Mouse (Mus musculus) retina, embryonic 14.5 days (tissue): ENCODE data around the gene Btnl2.
A peak's percentile ranks its signal among the peaks of the same experiment; 100 is the strongest.
"Not testable (repeated sequence)": the region's sequence is repeated elsewhere in the genome, so short reads cannot be mapped to it uniquely, and the experiment has no call there.

Experiments used
- DNase-seq: peaks from one replicate; pipeline ENCODE4 v3.0.0-alpha.2; 2015; ENCODE audit warnings: low spot score

Btnl2 gene

DNA sequence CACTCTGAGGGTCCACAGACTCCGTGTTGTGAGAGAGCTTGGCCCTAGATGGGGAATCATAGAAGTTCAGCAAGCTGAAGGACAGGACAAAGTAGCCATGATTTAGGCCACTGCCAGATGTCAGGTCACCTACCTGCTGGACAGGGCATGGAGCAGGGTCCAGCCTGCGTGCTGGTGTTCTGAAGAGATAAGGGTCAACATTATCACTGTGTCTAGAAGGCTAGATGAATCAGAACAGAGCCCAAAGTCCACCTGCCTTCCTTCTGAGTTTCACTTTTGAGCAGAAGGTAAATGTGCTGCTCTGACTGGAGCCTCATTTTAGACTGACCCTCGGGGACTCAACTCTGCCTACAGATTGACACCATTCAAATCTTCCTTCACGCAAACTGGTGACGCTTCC is at the start of gene Btnl2:
Btnl2 (plus strand) TSS at position 284 of the 400 bp plus-strand sequence.
- DNase-seq = no peak

DNA sequence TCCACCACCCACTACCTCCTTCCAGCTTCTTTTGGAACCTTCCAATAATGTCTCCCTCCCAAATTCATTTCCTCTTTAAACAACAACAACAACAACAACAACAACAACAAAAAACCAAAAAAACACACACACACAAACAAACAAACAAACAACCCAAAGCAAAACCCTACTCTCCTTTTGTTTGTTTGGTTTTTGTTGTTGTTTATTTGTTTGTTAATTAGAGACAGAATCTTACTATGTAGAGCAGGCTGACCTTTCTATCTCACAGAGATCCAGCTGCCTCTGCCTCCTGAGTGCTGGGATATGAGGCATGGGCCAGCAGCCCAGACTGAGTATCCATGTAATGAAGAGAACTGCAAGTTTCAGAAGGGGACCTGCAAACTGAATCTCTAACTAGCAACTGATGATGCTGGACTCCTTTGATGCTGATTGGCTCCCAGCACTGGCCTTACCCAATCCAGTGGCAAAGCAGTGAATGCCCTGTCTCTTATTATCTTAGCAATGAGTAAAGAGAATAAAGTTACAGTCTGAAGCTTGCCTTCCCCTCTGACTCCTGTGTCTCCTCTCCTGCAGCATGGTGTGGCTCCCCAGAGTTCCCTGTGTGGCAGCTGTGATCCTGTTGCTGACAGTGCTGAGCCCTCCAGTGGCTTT is 49.1 kb upstream of the Btnl2 start, which contains the start of gene H2-Eb1:
H2-Eb1 (plus strand) TSS at position 488 of the 651 bp plus-strand sequence.
- DNase-seq = peak; percentile 83

DNA sequence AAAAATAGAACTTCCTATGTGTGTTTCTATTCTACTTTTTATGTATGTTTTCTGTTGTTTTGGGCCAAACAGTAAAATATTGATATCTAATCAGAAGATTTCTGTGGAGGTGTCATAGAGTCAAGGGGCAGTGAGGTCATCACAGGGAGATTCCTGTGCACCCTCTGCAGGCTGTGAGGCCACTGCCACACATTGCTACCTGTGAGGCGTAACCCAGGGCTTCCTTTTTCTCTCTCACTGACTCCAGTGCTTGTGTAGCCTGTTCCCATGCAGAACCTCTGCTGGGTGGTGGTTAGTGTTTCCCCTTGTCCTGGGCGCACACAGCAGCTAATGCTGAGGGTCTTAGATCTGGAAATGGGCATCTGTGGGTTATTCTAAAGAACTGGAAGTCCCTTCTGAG is 48.2 kb upstream of the Btnl2 start:
- DNase-seq = no peak

DNA sequence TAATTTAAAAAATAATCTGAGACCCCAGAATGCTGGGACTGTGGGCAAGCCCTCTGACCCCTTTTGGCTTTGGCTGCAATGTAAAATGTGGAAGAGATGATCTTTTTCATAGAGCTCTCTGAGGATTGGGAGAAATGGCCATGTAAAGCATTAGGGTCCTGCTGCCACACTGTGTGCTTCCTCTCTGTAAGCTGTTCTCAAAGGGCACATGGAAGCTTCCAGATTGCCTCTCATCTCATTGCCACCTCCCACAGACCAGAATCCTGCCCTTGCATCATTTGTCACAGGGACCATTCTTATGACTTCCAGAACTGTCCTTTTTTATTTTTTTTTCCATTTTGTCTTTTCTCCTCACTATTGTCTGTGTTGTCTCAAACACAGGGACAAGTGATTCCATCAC is 47.4 kb upstream of the Btnl2 start:
- DNase-seq = no peak

DNA sequence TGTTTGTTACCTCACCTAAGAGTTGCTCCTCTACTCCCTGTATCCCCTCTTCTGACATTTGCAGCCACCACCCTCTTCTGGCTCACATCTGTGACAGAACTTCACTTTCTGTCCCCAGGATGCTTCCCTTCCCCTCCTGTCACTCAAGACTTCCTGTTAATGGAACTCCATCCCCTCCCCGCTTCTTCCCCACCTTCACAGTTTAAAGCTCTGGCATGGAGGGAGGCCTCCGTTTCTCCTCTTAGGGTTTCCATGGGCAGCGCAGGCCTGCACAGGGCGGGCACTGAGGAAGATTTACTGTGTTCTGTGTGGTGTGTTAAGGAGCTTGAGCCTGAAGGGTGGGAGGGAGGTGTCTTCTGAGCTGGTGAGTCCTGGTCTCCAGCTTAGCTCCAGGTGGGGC is 46.5 kb upstream of the Btnl2 start:
- DNase-seq = no peak

DNA sequence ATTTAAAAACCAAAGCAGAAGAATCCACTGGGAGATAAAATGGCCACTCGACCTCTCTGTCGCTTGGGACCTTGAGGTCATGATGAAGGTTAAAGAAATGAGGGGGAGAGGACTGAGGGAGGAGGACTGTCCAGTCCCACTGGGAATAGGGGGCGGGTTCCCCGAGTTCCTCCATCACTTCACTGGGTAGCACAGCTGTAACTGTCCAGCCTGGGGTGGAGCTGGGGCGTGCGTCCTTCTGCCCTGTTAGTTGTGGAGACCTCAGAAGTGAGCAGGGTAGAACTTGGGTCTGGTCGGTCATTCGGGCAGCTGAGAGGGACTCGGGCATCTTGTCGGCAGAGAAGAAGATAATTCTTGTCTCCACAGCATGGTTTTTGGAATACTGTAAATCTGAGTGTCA is 45.4 kb upstream of the Btnl2 start:
- no peak for DNase-seq

DNA sequence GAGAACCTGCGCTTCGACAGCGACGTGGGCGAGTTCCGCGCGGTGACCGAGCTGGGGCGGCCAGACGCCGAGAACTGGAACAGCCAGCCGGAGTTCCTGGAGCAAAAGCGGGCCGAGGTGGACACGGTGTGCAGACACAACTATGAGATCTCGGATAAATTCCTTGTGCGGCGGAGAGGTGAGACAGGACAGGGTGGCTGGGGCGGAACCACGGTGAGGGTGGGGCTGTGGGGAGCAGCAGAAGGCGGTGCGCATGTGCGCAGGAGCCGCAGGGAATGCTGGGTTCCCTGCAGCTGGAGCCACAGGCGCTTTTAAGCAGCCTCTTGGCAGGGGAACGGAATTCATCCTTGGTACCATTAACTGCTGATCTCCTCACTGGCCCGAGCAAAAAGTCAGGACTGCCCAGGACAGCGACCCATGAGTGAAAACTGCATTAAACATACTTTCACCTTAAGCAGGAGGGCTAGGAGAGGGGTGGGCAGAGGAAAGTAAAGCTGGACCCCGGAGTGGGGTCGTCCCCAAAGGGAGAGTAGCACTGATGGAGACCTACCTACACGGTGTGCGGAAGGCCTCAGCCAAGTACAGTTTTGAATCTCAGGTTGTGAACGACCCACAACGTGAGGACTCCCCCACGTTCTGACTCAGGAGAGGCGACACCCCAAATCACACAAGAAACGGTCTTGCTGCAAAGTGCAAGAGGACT is 44.8 kb upstream of the Btnl2 start:
- DNase-seq = peak; percentile 48

DNA sequence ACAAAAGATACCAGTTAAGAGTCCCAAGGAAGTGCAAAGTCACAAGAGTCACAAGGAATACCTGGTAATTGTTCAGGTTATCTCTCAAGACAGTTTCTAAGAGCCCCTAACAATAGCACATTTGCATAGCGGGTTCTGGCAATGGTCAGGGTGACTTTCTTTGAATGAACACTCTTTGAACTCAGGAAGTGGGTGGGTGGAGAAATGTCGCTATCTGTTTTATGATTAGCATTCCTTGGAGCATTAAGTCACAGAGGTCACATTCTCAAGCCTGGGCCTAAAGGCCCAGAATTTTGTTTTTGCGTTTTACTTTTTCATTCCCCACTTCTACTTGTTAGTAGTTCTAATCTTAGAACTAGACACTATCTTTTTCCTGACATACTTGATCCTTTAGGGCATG is 44.1 kb upstream of the Btnl2 start:
- DNase-seq = not testable (repeated sequence)

DNA sequence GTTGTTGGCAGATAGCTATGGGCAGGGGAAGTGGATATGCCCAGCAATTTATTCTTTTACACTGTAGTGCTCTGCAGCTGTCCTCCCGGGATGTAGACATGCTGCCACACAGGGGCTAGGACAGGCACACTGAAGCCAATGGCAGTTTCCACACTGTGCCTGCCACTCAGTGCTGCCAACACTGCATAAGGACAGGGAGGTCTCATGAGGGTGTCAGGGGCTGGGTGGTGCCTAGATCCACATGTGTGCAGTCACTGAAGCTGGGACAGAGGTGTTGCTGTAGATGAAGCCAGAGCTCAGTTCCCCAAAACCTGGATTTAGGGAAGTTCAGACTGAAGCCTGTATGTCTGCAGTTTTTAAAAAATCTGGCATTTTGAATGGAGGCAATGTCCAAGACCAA is 42.4 kb upstream of the Btnl2 start:
- no peak for DNase-seq

DNA sequence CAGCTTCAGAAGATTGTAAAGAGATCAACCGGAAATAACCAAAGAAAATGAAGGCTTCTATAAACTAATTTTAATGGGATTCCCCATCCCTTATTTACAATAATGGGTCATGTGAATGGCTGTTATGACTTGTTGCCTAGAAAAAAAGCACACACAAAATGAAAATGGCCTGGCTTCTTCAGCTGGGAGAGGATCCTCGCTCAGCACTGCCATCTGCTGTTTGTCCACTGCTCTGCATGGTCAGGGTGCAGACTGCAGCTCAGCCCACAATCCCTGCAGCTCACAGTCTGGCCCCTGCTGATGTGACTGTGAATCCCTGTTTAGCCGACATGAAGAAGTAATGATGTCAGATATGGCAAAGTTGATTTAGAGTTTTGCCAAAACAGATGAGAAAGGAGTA is 41.2 kb upstream of the Btnl2 start:
- peak; percentile 91 for DNase-seq

DNA sequence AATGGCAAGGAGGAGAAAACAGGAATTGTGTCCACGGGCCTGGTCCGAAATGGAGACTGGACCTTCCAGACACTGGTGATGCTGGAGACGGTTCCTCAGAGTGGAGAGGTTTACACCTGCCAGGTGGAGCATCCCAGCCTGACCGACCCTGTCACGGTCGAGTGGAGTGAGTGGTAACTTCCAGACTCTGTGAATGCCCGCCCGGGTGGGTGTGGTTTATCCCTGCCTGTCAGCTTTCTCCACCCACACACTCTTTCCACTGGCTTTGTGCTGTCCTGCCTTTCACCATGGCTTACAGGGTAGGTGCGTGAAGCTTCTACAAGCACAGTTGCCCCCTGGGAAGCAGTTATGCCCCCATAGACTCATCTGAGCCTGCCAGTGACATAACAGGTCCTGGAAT is 40.3 kb upstream of the Btnl2 start:
- DNase-seq = no peak

DNA sequence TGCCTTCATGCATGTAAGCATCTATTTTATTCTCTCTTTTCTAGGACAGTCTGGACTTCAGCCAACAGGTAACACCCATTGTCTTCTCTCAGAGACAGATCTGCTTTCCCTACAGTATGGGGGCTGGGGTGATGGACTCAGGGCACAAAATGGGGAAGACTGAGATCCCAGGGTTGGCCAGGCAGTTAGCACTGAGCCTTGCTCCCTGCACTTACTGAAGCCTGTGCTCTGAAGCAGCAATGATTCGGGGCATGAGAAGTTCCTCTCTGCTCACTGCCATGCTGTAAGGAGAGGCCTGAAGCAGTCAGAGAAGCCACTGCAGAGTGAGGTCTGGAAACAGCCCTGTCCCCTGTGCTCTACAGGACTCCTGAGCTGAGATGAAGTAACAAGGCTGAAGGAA is 39.1 kb upstream of the Btnl2 start:
- no peak for DNase-seq

DNA sequence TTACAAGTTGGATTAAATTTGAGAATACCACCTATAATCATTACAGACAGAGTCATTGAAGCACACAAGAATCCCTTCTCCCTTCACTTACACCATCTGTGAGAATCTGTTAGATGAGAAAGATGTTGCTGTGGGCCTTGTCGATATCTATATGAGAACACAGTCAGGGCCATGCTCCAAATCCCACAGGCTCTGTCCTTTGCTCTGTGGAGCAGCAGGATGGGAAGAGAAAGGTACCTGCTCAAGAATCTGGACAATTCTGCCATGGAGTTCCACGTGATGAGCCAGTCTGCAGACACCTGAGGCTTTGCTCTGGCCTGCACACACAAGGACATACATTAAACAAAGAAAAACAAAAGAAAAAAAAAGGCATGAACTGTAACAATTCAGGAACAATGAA is 37.9 kb upstream of the Btnl2 start:
- no peak for DNase-seq

DNA sequence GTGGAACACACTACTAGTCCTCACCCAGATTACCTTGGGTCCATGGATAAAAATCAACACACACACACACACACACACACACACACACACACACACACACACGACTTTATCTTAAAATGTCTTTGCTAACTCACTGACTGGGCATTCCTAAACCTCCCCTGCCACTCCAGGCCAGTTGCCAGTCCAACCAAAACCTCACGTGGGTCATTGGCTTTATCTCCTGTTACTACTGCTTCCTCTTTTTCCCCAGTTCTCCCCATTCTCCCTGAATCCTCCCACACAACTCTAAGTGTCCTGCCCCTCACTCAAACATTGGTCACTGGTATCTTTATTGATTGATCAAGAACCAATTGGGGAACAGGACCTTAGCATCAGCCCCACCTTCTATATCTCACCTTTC is 37.3 kb upstream of the Btnl2 start:
- DNase-seq = no peak

DNA sequence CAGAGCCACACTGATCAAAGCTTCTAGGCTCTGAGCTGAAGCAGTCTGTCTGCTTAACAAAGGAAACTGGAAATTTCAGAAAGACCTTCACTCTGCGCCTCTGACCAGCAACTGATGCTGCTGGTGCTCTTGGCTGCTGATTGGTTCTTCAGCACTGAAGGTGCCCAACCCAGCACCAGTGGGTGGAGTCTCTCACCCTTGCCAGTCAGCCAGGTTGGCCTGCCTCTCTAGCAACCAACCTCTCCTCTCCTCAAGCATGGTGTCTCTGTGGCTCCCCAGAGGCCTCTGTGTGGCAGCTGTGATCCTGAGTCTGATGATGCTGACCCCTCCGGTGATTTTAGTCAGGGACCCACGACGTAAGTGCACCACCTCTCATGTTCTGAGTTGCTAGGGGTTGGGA is 29.2 kb upstream of the Btnl2 start, which contains the start of gene H2-Eb2:
H2-Eb2 (plus strand) TSS at position 230 of the 400 bp plus-strand sequence.
- DNase-seq = peak; percentile 4

DNA sequence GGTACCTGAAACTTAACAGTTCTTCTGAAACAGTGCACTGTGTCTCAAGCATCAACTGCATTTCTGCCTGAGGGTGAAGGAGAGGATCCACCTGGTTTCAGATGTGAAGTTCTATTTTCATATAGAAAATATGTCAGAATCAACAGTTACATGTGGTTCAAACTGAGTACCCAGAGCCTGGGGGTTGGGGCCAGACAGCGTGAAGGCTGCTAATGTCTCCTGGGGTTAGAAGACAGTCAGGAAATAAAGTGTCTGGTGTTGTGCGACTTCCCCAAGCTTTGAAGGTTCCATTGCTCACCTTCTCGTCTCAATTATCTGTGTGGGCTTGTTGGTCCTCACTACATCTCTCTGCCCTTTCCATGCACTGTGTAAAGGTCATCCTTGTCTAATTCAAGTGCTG is 28.2 kb upstream of the Btnl2 start:
- DNase-seq = no peak

DNA sequence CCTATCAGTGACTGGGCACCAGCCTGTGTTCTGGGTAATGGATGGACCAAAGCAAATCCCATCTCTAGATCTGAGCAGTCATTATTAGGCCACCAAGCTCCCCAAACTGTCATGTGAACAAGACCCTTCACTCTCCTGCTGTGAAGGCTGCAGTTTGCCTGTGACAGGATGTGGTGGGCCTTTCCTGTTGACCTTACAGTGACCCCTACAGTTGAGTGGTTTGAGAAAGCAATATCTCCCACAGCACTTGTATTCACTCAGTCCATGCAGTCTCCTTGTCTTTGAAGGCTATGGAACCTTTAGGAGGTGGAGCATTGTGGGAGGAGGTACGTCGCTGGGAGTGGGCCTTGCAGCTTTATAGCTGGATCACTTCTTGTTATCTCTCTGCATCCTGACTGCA is 24.8 kb upstream of the Btnl2 start:
- DNase-seq = no peak

DNA sequence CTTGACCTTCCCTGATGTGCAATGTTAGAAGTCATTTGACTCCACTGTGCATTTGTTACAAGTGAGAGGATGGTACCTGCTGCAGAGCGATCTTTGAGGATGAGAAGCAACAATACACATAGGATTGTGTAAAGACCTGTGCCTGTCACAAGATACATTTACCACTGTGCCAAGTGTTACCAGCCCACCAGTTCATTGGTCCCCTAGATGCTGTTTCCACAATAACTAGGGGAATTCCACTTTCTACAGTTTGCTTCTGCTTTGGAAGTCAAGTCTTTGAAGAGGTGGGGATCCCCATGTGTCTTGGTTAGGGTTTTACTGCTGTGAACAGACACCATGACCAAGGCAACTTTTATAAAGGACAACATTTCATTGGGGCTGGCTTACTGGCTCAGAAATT is 23.4 kb upstream of the Btnl2 start:
- DNase-seq = no peak

DNA sequence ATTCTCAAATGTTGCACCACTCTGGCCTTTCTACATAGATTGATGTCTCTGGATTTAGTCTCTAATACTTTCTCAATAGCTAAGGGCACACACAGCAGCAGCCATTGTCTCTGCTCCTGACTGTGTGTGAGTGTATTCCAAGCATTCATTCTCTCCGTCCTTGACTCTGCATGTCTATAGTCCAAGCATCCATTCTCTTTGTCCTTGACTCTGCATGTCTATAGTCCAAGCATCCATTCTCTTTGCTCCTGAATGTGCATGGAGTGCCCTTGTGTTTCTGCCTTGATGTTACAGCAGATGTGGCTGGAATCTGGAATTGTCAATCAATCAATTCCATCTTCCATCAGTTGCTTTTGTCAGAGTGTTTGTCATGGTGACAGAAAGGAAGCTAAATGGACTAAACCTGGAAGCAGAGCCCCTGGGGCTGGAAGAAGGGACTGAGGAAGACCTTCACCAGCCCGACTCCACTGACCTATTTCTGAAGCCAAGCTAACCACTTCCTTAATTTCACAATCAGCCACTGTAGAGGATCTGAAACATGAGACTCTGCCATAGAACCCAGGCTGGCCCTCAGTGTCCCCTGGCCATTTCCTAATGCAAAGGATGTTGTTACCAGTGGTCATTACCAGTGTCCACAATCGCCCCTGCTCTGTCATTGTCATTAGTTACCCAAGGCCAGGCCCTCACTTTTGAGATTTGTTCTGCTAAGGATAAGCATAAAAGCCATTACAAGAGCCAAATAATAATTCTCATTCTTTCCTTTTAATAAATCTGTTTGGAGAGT is 13.8 kb upstream of the Btnl2 start:
- no peak for DNase-seq

DNA sequence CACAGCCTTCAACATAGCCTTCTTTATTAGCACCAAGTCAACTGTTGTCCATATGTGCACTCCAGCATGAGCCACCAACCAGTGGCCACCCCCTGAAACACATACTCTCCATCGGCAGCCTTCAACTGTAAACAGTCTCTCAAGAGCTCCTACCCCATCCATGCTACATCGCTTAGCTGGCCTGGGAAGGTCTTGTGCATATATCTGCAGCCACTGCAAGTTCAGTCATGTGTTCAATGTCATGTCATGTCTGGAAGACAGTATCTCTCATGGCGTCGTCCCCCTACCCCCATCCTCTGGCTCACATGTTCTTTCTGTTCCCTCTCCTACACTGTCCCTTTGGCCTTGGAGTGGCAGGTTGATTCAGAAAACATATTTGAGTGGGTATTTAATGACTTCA is 9.7 kb upstream of the Btnl2 start:
- no peak for DNase-seq

DNA sequence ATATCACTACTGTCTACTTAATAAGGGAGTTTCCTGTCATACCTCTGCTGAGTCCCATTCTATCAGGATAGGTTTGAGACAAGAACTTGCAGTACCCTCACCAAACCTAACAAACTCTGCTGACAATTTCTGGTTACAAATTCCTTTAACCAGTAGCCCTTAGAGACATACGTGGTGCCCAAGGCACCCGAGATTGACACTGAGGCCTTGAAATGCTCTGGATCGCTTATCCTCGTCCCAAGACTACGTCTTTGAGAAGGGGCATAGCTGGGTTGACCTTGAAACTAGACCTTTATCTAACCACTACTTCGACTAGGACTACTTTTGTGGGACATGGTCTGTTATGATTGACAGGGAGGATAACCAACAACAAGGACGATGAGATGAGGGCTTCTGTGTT is 9.1 kb upstream of the Btnl2 start:
- DNase-seq = no peak

DNA sequence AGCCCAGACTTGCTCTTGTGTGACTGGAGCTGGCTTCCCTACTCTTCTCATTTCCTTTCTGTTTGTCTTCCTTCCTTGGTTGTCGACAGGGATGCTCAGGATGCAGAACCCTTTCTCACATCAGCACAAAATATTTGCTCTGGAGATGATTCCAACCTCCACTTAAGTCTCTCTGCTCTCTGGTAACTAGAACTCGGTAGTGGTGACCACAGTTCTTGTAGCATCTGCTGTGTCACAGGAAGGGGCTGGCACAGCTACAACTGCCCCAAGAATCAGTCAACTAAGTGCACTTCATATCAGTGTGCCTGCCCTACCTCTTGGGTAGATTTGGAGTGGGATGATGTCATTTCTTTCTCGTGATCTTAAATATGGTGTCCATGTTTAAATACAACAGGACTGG is 8.6 kb upstream of the Btnl2 start:
- no peak for DNase-seq
